Mouse (Mus musculus) MN1 (cell line): ENCODE data around the gene Fgfr2.

Source experiments
- DNase-seq: peaks from one replicate; pipeline ENCODE4 v3.0.0-alpha.2; 2016; ENCODE audit warnings: low spot score

Fgfr2 gene

DNA sequence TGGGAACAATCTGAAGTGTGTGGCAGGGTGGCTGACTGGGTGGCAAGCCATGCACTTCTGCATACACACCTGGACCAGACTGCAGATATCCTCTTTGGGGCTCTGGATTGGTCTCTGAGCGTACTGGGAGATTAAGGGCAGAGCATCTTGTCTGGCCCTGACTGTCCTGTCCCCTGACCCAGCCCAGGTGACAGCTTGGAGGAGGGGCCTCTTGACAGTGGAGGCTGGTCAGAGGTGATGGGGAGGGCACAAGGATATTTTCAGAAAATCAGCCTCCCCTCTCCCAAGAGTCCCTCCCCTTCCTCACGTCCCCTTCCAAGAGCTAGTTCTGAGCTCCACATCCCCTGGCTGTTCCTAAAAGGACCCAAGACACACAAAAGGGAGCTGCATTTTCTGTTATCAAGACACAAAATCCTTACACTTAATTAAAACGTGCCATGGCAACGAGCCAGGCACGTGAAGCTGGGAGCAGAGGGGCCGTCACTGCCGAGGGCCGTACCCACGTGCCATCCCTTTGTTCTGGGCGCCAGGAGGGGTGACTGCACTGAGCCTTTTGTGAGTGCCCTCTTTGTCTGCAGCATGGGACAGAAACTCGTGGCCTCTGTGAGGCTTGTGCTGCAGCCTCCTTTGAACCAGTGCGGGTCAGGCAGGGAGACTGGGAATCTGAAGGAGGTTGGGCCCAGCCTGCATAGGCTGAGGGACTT, 1525.2 kb downstream of the Fgfr2 start:
- DNase-seq, result no peak

DNA sequence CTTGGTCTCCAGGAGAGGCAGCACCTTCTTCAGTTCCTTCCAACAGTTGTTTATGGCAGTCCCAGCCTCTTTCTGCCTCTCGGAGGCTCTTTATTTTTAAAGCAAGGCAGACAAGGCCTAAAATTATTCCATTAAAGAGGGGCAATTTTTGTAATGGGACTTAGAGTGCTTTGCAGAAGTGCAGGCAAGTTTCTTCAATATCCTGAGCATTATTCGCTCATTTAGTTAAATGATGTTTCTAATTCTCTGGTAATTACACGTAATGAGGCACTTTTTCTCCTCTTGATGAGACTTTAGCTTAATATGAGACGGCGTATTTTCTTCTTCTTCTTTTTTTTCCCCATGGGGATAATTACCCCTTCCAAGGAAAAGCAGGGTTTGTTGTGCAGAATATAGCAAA, 1537.6 kb downstream of the Fgfr2 start:
- DNase-seq, result peak; percentile 17

DNA sequence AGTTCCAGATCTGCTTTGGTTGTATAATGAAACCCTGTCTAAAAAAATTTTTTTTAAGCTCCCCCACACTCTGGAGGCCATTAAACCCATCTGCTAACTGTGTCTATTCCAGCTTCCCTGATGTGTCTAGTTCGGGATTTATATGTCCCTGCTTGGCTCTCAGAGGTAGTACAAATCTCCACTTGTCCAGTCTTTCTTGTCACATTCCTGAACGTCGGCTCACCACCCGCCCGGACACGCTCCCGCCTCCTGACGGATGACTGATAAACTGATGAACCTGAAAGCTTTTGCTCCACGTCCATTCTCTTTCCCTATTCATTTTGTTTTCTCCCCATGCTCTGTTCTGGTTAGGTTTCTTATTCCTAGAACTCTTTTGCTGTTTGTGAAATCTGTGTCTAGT, 1541.0 kb downstream of the Fgfr2 start:
- no peak for DNase-seq

DNA sequence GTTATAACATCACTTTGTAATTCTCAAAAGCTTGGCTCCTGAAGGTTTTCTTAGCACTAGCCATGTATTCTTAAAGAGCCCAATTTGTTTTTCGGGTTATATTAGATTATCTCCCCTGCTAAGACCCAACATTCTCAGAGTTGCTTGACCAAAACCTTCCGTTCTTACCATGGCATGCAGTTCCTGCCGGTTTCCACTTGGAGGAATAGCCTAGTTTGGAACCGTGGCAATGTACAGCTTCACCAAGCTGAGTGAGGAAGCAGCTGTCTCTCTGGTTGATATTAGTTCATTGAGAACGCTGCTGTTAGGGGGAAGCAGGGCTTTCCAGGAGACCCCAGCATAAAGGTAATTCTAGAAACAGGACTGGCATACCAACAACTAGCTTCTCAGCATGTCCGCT, 1547.9 kb downstream of the Fgfr2 start:
- DNase-seq, result no peak

DNA sequence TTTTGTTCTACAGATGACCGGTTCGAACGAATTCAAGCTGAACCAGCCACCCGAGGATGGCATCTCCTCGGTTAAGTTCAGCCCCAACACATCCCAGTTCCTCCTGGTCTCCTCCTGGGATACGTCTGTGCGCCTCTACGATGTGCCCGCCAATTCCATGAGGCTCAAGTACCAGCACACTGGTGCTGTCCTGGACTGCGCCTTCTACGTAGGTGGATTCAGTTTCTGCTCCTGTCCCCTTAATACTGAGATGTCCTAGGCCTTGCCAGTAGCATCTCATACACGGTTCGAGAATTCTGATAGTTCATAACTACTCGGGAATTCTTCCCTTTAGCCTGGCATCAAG, 1562.5 kb downstream of the Fgfr2 start:
- DNase-seq, result no peak

DNA sequence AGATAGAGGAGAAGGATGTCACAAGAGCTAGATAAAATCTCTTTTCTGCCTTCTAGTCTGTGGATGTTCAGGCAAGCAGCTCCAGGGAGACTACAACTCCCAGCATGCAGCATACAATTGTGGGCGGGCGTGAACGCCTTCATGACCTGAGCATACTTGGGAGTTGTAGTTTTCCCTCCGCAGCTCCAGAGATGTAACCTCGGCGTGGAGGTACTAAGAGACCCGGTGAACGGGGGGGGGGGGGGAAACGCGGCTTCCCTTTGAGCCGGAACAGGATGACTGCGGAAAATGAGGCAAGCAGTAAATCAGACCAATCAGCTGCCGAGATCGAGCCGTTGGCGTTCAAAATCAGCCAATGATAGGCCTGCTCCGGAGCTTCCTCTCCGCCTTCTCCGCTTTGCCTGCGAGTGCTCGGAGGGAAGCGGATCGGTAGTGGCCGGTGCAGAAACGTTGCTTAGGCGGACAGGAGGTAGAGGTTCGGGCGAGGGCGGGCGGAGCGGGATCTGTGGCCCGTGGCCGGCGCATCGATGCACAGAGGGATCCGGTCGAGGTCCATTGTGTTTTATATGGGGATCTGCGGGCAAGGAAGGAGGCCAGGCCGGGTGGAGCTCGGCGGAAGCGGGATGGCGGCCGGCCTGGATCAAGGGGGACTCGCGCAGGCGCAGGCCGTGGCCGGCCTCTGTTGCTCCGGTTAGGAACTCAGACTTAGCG, 1563.0 kb downstream of the Fgfr2 start, which contains the start of gene Bub3:
Gene Bub3, plus strand, starts transcription at position 237 of the 711 bp plus-strand sequence.
- DNase-seq, result peak; percentile 96

DNA sequence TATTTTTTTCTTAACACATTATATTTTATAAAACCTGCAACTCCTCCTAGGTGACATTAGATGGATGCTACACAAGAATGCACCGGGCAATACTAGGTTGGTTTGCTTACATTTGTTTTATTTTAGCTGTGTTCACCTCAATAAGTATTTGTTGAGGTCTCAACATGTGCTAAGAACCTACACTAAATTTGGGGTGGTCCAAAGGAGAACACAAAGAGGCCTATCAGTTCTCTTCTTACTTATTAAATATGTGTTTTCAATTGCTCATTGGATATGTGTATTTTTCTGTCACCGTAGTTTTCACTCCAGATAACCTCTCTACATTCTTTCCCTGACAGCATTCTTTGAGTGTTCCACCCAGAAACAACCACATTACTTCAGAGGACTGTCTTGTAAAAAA, 1565.4 kb downstream of the Fgfr2 start:
- no peak for DNase-seq

DNA sequence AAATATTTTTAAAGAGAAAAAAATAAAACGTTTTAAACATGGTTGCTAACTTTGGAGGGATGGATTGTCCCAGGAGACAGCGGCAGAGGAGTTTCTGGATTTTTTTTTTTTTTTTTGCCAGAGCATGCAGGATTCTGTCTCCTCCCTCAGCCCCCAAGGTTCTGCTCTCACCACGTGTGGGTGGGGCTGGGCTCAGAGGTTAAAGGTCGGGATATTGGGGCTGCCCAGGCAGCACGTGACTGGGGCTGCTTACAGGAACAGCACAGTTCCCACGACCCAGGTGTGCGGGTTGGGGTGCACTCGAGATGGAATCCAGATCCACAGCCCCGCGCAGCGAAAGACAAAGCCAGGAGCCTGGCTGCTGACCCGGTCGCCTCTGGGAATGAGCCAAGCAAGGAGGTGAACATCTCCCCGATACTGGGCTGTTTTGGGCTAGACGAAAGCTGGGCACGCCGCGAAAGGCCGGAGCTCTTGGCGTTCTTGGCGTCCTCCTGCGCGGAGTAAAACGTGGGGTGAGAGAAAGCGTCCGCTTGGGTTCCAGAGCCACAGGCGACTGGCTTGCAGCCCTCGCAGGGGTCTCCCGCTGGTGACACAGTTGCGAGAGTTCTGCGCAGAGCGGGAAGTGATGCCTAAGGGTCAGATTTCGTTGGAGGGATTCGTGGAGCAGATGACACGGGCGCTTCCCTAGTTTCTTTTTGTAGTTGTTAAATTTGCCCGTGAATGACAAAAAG, 1566.4 kb downstream of the Fgfr2 start:
- no peak for DNase-seq

DNA sequence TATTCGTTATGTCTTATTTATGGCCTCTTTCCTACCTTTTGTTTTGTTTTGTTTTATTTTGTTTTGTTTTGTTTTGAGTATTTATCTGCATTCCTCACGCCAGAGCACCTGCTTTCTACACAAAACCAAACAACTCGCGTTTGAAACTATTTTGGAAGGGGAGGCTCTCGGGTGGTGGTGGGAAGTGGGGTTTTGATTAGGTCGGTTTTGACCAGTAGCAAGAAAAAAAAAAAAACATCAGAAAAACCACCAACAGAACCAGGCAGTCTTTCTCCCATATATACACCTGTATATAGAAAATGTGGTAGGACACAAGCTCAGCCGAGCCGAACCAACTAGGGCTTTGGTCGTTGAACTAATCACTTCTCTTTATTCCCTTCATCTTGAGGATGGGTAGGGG, 1567.0 kb downstream of the Fgfr2 start:
- DNase-seq, result no peak

DNA sequence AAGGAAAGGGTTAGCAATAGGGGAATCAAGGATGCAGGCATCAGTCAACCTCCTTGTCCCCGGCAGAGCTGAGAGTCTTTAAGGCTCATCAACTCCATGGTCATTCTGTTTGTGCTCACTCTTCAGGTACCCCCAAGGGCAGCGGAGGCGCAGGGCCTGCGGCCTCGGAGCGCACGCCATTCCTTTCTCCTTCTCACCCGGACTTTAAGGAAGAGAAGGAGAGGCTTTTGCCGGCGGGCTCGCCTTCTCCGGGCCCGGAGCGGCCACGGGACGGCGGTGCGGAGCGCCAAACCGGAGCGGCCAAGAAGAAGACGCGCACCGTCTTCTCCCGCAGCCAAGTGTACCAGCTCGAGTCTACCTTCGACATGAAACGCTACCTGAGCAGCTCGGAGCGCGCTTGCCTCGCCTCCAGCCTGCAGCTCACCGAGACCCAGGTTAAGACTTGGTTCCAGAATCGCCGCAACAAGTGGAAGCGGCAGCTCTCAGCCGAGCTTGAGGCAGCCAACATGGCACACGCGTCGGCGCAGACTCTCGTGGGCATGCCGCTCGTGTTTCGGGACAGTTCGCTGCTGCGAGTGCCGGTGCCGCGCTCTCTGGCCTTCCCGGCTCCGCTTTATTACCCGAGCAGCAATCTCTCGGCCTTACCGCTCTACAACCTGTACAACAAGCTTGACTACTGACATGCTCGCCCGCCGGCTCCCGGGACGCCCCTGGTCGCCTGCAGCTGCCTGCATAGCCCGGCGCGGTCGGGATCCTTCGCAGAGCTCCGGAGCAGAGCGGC, 1567.7 kb downstream of the Fgfr2 start:
- DNase-seq, result no peak

DNA sequence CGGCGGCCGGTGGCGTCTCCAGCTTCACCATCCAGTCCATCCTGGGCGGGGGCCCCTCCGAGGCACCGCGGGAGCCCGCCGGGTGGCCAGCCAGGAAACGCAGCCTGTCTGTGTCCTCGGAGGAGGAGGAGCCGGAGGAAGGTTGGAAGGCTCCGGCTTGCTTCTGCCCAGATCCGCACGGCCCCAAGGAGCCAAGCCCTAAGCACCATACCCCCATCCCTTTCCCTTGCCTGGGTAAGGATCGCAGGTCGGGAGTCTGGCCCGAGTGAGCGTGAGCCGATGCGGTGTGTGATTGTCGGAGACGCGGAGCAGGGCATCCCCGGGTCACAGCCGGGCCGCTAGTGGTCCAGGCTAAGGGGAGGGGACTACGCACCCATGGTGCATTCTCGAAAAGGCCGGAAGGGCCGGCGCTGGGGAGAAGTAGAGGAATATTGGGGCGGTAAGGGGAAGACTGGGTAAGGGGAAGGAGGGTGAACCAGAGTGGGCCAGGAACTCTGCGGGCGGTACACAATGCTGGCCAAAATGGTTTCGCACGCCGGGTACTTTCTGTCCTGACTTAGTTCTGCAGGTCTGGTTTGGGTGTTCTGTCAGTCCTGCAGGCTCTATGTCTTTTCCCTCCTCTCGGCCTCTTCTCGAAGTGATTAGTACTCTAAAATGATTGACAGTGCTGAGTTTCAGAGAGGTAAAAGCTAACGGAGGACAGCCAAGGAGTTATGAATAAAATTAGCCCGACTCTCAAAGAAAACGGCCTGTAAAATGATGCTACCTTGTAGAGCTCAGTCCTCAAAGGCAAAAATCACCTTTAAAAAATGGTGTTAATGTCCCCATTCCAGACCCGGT, 1568.6 kb downstream of the Fgfr2 start:
- peak; percentile 66 for DNase-seq

DNA sequence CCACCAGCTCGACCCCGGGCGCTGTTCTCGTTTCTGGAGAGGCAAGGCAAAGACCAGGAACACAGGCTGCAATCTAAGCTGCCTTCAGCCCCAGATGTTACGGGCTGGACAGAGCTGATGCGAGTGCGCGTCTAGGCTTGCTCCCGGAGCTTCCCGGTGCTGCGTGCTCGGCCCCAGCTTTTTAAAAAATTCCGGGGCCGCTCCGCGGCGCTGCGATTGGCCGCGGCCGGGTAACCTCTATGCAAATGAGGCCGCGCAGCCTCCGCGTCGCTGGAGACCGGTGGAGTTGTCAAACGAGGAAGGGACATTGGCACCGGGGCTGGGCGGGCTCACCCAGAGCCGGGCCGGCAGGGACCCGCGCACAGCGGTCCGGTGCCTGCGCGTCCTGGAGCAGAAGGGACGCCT, 1569.4 kb downstream of the Fgfr2 start:
- DNase-seq, result peak; percentile 85

DNA sequence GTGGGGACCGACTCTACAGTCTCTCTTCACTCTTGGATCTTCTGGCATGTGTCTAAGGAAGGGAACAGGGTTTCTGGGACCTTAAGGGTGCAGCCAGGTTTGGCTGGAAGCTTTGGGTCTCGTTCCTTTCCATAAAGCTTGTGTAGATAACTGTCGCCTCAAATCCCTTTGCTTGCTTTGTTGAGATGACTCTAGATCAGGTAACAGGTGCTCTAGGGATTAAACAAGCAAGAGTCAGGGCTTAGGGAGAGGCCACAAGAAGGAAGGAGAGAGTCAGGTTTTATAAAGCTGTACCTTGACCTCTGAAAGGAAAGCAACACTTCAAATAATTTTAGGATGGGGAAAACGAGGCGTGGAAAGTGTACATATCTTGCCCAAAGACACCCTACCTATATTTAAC, 1570.4 kb downstream of the Fgfr2 start:
- no peak for DNase-seq

DNA sequence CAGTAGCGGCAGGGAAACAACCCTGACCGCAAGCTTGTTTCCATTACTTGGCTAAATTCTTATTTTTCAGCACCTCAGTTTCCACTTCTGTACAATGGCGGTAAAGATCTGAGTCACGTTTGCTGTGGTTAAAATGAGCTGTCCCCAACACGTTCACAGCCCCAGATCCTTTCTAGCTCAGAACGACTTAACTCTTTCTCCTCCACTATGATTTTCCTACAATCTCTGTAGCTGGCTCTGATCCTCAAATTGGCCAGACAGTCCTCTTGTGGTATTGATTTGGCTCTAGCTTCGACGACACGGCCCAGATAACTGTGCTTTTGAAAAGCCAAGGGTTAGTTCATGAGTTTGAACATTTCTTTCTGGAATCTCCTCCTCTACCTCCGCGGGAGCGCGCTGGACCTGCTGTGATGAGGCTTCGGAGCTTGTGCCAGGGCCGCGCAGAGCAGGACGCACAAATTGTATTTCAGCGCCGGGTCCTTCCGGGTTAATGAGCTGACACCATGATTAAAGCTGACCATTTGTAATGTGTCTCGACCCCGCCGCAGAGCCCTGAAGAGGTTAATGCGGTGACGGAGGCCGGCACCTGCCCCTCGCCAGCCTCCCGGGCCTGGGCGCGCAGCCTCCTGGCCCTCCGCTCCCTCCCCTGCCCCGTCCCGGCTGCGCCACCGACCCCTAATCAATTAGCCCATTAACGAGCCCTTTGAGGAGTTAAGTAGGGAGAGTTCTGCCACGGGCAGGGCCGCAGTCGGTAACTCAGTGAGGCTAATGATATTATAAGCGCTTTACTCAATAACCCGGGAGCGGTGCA, 1571.0 kb downstream of the Fgfr2 start:
- DNase-seq, result peak; percentile 50

DNA sequence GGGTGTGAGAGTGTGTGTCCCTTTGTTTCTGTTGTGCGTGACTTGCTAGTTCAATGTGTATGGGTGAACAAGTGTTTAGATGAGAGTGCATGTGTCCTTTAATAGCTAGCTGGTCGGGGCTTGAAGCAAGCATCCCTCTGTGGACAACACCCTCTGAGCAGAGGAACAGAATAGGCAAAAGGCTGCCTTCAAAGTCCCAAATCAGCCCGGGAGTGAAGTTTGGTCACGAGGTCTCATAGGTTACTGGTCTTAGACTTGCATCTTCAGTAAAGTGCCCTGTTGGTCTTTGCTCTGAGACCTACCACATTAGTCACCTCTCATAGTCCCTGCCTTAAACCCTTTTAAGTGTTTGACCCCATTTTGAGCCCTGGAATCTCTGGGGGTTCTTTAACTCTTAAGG, 1571.7 kb downstream of the Fgfr2 start:
- DNase-seq, result no peak

DNA sequence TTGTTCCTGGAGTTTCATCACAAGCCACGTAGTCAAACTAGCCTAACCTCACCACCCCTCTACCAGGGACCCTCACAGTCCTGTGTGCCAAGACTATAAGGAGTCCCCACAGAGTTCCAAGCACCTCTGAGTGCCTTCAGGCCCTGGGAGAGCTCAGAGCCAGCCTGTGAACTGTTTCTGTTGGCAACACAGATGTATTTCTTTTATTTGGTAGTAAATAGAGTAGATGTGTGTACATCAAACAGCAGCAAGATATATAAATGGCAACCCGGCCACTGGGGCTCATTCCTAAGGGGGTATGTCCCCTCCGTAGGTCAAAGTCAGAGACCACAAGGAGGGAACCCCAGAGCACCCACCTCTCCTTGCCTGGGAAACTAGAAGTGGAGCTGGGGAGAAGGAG, 1574.7 kb downstream of the Fgfr2 start, which contains the start of gene Hmx2:
Gene Hmx2, plus strand, starts transcription at position 301 of the 400 bp plus-strand sequence.
- DNase-seq, result no peak

DNA sequence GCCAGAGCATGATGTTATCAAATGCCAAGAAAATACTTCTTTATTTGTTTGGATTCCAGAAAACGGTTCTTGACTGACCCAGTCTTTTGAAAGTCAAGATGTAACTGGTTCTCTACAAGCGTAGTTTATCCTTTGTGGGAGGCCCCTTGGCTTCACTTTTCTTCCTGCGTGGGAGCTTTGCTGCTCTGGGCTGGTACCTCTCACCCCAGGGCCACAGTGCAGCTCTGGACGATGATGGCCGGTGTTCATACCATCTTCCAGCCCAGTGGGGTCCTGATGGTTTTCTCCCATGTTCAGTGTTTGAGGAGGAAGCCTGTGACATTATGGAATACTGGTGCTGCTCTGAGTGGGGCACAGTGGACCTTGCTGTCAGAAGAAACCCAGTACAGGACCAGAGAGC, 1575.7 kb downstream of the Fgfr2 start:
- no peak for DNase-seq

DNA sequence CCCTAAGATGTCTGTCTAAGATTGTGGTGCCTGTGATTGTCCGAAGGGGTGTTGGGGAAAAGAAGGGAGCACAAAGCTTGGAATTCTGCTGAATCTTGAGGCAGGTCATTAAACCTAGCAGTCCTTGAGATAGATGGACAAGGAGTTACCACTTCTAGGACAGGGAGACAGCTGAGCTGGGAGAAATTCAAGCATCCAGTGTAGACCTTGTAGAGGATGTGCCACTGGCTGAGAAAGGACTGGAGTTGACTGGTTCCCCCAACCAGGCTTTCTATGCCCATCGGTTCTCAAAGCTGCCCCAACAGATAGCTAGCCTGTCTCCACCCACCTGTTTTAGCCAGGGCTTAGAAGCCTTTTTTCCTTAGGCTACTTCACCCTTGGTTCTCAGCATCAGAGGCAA, 1576.7 kb downstream of the Fgfr2 start:
- DNase-seq, result no peak

DNA sequence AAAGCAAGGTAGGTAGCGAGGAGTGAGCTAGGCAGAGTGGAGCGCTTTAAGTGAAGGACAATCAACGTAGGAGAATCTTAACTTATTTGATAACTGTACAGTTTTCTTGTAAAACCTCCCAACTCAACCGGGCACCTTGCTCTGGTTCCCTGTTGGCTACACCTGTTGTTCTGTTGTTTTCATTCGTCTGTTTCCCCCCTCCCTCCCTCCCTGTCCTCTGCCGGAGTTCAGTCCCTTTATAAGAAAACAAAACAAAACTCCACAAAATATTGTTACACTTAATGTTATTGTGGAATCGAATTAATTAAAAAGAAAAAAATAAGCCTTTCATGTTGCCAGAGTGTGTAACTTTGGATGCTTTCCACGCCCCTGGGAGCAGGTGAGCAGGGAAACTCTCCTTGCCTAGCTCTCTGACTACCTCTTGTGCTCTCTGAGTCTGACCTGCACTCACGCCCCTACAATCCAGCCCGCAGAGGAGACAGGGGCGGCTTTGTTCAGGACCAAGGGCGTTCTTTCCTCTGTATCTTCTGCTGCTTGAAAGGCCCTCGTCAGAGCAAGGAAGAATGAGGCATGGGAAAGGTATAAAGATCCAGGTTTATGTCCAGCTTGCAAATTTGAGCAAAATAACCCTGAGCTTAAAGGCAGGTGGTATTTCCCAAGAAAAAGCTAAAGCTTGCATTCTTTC, 1577.3 kb downstream of the Fgfr2 start:
- no peak for DNase-seq

DNA sequence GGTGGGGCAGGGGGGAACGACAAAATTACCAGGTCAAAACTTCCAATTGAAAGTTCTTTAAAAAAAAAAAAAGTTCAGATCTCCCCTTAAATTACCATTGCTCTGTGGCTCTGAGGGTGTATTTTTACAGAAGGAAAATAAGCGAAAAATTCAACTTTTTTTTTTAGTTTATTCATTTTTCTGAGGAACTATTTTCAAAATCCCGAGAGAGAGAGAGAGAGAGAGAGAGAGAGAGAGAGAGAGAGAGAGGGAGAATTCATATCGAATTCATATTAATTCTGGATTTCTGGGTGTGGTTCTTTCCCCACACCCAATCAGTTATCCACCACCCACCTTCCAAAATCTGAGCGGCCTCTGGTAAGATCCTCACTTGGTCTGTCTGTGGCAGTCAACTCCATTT, 1578.3 kb downstream of the Fgfr2 start:
- DNase-seq, result no peak
